Mouse (Mus musculus): ENCODE data around the gene Tnnt1.

The Tnnt1 gene

DNA sequence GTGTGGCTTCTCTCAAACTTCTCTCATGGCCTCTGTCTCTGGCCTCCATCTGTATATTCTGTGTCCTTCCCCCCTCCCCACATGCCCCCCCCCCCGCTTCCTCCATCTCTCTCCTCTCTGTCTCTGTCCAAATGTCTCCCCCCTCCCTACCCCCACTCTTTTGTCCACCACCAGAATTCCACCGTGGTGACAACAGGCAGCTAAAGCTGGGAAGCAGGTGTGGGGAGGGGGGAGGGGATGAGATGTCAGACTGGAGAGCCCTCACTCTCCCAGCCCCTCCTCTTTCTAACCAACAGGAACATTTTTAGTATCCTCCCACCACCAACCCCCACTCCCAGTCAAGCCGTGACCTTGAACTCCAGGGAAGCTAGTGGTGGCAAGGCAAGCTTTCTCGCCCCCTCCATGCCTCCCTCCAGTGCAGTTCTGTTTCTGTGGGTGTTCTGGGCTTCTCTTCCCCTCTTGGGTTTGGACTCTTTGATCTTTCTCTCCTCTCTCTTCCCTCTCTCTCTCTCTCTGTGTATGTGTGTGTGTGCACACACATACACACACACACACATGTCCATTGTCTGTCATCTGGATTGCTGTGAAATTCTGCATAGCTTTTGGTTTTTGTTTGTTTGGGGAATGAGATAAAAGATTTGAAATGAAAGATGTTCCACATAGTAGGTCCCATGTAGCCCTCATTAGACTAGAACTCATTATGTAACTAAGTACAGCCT, at the start of gene Tnnt1:
Gene Tnnt1 (minus strand): TSS at position 51 of the 719 bp plus-strand sequence.
- DNase-seq (ENCODE audit: low read depth, low spot score) = peak; percentile 85

DNA sequence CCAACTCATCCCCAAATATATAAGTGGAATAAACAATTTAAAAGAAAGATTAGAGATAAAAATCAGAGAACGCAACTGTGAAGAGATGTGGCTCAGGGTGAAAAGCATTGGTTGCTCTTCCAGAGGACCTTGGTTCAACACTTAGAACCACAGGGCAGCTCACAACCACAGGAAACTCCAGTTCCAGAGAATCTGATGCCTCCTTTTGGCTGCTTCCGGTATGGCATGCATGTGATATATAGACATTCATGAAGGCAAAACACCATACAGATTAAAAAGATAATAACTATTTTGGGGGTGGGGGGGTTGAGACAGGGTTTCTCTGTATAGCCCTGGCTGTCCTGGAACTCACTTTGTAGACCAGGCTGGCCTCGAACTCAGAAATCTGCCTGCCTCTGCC, 46.5 kb upstream of the Tnnt1 start:
- DNase-seq (ENCODE audit: low read depth, low spot score) = peak; percentile 40

DNA sequence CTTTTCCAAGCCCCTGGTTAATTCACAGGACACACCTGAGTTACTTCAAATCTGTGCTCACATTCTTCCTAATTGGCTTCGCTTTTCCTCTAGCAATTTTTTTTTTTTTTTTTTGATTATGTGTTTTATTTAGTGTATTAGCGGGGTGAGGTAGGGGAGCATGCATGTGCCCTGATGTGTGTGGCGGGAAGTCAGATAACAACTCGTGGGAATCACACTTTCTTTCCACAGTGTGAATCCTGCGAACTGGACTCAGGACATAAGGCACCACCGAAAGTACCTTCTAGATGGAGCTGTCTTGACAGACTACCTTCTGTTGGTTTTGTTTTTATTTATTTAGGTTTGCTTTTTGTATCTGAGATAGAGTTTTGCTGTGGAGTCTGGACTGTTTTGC, 41.0 kb upstream of the Tnnt1 start:
- no peak for DNase-seq (ENCODE audit: low read depth, low spot score)

DNA sequence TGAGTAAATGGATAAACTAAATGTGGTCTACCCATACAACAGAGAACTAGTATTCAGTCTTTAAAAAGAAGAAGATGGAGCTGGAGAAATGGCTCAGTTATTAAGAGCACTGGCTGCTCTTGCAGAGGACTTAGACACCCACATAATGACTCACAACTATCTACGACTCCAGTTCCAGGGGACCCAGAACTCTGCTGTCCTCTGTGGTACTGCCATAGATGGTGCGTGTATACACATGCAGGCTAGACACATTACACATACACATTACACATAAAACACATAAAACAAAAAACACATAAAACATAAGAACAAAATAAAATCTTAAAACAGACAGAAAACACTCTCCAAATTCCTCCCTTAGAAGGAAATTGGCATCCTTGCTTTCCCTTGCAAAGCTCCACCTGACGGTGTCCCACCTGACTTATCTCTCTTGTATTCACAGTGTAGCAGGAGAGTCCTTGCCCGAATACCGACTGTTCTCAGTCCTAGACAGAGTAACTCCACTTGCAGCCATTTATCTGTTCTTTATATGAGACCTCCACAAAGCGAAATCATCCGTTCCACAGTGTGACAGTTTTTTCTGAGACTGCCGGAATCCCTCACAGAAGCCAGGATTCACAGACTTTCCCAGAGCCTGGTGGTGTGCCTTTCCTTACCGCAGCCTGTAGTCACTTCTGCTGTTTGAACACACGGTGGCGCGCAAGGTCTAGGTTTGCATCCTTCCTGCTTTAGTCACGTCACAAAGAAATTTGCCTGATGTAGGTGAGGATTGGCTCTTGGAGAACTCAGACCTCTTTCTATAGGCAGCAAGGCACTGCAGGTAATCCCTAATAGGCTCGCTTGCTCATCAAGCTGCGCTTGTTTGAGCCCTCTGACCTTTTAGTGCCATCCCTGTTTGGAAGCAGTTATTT, 40.3 kb upstream of the Tnnt1 start:
- peak; percentile 93 for DNase-seq (ENCODE audit: low read depth, low spot score)

DNA sequence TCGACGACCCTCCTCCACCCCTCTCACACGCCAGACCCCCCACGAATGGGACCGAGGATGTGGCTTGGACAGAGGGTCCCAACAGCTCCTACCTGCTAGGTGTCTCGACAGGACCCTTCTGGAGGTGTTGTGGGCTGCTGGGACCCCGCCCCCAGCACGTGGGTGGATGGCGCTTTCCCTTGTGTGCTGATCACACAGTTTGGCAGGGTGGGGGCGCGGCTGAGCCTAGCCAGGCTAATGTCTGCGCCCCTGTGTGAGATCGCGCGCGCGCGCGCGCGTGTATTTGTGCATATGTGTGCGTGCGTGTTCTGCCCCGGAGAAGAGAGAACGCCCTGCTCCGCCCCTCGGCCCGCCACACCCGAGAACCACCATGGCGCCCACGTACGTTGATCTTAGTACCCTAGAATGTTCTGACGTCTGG, 31.0 kb upstream of the Tnnt1 start, which contains the start of gene Syt5:
Gene Syt5 (minus strand): TSS at position 321 of the 421 bp plus-strand sequence.
- peak; percentile 74 for DNase-seq (ENCODE audit: low read depth, low spot score)

DNA sequence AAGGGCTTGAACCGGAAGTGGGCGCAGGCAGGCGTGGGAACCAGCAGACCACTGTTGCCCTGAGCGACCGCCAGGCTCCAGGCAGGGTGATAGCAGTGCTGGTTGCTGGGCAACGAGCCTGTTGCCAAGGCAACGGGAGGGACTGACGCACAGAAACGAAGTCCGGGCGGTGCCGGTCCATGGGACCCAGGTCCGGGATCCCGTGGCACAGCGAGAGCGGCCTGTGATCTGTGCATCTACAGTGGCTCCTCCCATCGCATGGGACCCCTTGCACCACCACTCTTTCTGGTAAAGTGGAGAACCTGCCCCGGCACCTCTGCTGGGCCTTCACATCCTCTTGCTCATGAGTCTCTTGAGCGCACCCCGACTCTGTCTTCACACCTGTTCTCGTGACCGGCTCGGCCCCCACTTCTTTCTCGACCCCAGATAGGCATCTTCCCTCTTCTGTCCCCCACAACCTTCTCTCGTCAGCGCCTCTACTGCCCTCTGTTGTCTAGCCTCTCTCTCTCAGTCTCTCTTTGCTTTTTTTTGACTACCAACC, 30.5 kb upstream of the Tnnt1 start:
- DNase-seq (ENCODE audit: low read depth, low spot score) = peak; percentile 93

DNA sequence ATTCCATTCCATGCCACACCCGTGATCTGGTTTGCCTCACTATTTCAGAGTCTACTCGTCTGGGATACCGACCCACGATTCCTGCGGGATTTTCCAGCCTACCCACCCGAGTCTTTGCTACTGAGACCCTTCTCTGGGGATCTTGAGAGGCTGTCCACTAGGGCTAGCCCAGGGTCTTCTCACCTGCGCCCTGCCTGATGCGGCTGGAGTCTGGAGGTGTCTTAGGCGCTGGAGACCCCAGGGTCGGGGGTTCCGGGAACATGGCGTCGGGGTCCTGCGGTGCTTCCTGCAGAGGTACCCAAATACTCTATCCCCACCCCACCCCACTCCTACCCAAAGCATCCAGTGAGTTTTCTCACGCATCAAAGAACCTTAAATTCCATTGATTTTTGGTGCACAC, 29.9 kb upstream of the Tnnt1 start:
- no peak for DNase-seq (ENCODE audit: low read depth, low spot score)

DNA sequence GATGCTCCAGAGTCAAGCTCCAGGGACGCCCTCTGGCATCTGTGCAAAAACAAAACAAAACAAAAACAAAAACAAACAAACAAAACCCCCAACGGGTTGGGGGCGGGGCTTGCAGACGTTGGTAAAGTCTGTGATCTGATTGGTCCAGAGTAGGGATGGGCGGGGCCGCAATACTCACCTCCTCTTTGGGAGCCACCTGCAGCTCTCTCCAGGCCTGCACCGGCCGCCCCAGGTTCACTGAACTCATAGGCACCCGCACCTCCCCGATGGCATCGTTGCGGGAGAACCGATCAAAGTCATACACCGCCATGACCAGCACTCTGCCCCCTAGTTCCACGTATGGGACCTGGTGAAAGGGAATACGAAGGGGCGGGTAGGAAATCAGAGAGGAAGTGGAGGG, 25.8 kb upstream of the Tnnt1 start:
- DNase-seq (ENCODE audit: low read depth, low spot score) = peak; percentile 83

DNA sequence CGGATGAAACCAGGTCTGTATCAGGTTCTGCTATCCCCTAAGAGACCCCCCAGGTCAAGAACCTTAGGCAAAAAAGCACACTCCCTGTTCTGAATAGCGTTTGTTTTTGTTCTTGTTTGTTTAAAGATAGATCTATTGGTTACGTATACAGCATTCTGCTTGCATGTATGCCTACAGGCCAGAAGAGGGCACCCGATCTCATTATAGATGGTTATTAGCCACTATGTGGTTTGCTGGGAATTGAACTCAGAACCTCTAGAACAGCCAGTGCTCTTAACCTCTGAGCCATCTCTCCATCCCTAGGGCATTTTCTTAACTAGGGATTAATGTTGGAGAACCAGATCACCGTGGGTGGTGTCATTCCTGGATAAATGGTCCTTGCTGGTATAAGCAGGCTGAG, 25.2 kb upstream of the Tnnt1 start:
- DNase-seq (ENCODE audit: low read depth, low spot score) = peak; percentile 41

DNA sequence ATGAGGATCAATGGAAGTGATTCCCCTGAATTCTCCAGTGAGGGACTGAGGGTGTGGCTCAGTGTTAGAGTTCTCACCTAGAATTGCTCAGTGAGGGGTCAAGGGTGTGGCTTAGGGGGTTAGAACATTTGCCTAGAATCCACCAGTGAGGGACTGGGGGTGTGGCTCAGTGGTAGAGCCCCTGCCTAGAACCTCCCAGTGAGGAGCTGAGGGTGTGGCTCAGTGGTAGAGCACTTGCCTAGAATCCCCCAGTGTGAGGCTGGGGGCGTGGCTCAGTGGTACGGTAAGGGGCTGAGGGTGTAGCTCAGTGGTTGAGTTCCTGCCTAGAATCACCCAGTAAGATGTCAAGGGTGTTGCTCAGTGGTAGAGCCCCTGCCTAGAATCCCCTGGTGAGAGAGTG, 22.8 kb upstream of the Tnnt1 start:
- peak; percentile 82 for DNase-seq (ENCODE audit: low read depth, low spot score)

DNA sequence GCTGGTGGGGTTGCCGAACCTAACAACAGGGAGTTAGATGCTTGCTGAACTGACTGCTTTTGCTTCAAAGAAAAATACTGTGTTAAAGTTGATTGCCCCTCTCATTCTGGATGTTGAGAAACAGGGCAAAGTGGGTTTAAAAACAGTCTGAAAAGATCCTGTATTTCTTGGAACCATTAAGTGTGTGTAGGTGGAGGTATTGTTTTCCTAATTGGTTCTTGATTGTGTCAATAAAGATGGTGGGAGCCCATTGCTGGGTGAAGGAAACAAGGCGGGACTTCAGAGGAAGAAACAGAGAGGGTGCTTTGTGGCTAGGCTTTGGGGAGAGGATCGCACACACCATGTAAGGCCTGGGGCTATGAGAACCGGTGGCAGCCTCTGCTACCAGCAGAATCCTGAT, 21.0 kb upstream of the Tnnt1 start:
- peak; percentile 86 for DNase-seq (ENCODE audit: low read depth, low spot score)

DNA sequence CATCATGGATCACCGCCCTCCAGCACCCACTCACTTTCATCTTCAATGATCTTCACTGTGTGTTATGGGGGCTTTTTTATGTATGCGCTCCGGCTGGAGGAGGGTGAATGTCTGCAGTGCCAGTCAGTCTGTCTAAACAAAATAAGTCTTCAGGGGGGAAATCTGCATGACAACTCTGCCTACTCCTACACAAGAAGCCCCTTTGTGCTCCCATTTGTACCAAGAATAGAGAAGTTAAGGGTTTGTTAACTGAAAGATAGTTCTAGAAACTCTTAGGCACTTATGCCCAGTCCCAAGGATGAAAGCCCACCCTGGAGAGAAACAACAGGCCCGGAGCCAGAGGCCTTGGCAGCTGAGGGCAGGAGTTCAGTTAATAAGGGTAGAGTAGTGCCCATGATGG, 20.2 kb upstream of the Tnnt1 start:
- DNase-seq (ENCODE audit: low read depth, low spot score) = peak; percentile 49

DNA sequence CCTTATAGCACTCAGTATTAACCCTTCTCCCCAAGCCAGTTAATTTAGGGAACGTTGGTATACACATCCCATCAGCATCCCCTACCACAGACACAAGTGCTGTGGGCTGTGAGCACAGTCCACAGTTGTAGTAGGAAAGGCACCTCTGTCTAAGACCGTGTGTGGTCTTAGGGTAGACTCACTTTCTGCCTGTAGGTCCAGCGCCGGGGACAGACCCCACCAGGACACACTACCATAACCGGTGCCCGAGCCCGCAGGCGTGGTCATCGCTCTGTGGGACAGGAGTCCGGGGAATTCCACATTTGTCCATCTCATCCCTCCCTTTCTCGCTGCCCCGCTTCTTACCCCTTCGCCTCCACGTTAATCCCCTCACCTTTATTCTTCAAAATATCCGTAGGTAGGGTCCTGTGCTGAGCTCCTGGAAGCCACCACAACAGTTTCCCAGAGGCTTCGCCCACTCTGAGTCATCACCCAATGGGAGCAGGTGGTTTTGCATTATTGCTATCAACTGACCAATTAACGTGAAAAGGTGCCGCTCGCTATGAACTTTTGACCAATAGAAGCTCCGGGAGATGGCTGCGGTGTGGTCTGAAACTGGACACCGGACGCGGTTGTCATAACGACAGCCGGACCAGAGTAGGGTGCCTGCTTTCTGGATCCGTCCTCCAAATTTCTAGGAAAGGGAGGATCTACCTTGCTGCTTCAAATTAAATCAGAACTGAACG, 16.0 kb upstream of the Tnnt1 start, which contains the start of gene Dnaaf3:
Gene Dnaaf3 (minus strand): TSS at position 449 of the 725 bp plus-strand sequence.
- DNase-seq (ENCODE audit: low read depth, low spot score) = peak; percentile 92

DNA sequence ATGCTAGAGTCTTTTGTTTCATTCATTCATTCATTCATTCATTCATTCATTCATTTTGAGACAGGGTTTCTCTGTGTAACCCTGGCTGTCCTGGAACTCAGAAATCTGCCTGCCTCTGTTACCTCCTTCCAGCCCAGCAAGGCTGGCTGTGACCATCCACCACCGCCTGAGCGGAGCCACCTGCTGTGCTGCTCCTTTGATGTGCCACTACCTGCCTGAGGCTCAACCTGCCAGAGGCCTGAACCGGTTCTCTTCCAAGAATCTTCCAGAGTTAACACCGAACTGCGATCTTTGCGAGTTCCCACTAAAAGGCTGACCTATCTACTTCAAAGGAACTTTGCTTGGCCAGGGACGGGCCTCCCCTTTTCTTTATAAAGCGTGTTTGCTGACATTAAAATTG, 14.0 kb upstream of the Tnnt1 start:
- DNase-seq (ENCODE audit: low read depth, low spot score) = peak; percentile 86

DNA sequence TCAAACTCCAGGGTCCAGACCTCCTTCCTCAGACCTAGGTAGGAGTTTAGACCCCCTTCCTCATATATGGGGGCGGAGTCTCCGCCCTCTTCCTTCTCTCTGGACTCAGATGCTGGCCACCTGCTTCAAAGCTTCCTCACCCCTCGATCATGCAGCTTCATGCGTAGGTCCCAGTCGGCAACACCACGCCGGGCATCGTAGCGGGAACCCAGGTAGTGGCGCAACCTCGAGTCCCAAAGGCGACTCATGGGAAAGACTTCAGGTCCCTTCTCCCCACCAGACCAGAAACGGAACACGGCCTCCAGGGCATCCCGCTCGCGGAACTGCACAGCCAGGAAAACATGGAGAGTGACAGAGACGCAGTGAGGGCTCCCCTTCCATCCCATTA, 11.1 kb upstream of the Tnnt1 start:
- DNase-seq (ENCODE audit: low read depth, low spot score) = peak; percentile 27

DNA sequence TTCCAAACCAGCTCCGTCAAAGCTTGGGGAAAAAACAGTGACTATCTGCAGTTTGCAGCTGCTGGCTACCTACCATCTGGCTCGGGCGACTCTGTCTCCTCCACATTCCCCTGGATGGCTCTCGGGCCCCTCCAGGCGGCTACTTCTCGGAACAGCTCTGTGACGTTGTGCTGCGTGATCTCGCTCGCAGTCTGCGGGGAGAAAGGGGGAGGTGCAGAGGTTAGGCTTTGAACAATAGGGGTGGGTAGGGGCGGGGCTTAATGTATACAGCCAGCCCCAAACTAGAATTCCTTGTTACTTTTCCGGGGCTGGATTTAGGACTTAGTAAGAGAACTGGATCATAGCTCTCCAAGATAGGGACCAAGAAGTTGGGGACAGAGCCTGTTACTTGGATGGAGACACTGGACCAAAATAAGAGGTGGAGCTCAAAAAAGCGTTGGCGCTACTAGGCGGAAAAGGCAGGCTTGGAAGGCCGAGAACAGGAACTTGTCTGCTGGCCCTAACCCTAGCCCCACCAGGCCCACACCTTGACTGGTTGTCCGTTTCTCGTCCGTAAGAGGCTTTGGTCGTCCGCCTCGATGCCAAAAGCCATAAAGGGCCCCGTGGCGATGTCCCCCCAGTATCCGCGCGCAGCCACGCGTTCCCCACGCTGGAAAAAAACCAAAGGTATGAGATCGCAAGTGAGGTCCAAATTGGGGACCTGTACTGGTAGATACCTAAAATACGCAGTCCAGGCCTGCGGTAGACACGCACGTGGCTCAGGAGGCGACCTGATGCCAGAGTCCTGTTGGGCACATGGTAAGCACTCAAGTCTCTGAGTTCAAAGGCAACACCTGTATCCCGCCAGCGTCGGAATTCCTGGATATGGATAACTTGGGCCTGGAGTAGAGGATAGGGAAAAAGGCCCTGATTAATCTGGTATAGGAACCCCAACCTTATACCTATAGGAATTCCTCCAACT, 10.4 kb upstream of the Tnnt1 start:
- peak; percentile 98 for DNase-seq (ENCODE audit: low read depth, low spot score)

DNA sequence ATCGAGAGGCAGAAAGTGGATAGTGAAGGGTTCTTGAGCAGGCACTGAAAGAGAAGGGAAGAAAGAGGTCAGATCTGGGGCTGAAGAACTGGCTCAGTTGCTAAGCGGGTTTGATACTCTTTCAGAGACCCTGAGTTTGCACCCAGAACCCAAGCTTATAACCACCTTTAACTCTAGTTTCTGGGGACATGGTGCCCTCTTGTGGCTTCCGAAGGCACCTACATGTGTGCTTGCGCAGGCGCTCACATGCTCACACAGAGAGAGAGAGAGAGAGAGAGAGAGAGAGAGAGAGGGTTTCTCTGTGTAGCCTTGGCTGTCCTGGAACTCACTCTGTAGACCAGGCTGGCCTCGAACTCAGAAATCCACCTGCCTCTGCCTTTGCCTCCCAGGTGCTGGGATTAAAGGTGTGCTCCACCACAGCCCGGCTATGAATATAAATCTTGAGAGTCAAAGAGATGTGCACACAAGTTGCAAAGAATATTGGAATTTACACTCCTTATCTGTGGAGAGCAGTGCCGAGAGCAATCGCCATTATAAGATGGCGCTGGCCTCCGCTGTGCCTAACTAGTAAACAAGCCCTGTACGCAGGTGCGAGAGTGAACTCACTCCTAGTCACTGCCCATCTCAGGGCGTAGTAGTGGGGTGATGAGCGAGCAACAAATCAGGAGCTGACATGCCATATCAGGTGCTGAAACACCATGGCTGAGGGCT, 8.2 kb upstream of the Tnnt1 start, which contains the start of gene Tnni3:
Gene Tnni3 (minus strand): TSS at position 18 of the 711 bp plus-strand sequence.
- peak; percentile 87 for DNase-seq (ENCODE audit: low read depth, low spot score)

DNA sequence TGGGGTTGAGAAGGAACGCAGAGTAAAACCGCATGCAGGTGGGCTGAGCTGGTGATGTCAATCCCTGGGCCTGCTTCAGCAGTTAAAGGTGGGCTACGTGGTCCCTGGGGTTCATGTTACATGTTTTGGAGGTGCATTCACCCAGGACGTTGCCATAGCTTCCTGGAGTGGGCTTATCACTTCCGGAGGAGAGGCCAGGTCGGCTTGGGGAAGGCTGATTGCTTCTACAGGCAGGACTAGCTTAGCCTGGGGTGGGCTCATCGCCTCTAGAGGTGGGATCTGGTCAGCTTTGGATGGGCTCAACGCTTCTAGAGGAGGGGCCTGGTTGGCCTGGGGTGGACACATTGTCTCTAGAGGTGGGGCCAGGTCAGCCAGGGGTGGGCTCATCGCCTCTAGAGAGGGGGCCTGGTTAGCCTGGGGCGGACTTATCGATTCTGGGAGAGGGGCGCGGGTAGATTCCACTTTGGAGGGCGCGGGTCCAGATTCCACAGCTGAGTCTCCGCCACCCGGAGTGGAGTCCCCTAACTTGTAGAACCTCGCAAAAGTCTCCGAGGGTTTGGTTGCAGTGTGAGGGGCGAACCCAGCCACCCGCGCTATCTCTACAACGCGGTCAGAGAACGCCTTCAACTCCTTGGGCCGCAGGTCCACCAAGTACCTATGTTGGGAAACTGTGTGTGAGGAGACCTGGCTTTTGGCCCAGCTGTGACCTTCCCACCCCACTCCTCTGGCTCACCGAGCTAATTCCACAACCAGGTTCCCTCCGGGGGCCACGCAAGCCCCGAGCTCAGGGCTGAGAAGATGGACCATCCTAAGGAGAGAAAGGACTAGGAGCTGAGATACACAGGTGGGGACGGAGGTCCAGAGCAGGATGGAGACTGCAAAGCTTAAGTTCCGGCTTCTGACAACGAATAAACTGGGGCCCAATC, 7.3 kb upstream of the Tnnt1 start:
- DNase-seq (ENCODE audit: low read depth, low spot score) = no peak

DNA sequence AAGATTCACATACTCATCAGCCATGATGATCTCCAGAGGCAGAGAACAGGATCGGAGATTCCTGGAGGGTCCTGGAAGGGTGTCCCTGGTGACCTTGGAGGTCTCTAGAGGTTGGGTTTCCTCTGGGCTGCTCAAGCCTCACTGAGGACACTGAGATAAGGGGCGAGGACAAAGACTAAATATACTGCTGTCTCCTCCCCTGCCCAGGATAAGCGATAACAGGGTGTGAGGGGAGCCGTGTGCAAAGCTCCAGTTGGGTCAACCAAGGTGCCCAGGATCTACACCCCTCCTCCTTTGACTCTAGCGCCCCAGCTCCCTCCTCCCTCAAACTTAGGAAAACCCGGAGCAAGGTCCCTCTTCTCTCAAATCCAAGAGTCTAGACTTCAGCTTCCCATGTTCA, 6.1 kb upstream of the Tnnt1 start:
- DNase-seq (ENCODE audit: low read depth, low spot score) = no peak

Measured in ZHBTc4 (cell line).